Comparison of ENCODE assay signal across 15 mouse cellular contexts in genomic region chr14:102891552-102891951, GRCm38 (mm10).
"Had no signal": no experiment of that assay in that cellular context is flagged by ENCODE, and none has a peak within 500 bp of the region (broad histone marks: within the 10 kb centered on the region; RNA-seq: fewer than 3 reads in every experiment).

No protein-coding gene starts in this region.

- ATAC-seq: hindbrain, postnatal 0 days; intestine, embryonic 16.5 days had no signal

- DNase-seq: gastrocnemius, adult 2 months; gastrocnemius, postnatal 10 days; gastrocnemius, postnatal 25 days; heart, adult 11 months; heart, adult 2 months; heart, postnatal 14 days; heart, postnatal 36 days; kidney, adult 18-20 months; kidney, adult 8-10 months; kidney, postnatal 10 days; kidney, postnatal 25 days; kidney, postnatal 4 days; liver had no signal
